Mouse (Mus musculus): ENCODE data around the gene Ccdc186.
A peak's percentile ranks its signal among the peaks of the same experiment; 100 is the strongest.
"Not testable (repeated sequence)": the region's sequence is repeated elsewhere in the genome, so short reads cannot be mapped to it uniquely, and the experiment has no call there.

Gene Ccdc186

DNA sequence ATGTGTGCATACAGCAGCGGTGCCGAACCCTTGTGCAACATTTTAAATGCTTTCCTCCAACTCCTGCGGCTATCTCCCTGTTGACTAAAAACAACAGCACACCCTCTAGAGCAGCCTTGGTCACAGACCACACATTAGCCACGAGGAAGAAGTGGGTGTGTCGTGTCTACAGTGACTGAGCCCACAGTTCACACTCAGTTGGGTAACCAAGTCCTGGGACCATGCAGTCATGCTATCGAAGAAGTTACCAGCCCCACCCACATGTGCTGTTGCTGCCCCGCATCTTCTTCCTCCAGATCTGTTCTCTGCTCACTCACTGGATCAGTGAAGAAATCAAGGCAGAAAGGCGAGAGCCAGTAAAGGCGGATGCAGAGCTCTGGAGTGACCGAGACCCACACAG is 65.6 kb downstream of the Ccdc186 start:
- no peak for DNase-seq (ENCODE audit: low spot score)

DNA sequence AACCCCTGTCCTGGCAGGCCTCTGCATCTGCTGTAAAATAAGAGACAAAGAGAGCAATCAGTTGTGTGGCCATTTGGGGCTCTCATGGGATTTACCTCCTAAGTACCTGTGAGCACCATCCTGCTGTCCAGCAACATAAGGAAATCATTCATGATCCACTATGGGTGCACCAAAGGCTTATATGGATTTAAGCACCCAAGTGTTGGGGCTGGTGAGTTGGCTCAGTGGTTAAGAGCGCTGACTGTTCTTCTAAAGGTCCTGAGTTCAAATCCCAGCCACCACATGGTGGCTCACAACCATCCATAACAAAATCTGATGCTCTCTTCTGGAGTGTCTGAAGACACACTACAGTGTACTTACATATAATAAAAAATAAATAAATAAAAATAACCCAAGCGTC is 67.5 kb downstream of the Ccdc186 start:
- not testable (repeated sequence) for DNase-seq (ENCODE audit: low spot score)

DNA sequence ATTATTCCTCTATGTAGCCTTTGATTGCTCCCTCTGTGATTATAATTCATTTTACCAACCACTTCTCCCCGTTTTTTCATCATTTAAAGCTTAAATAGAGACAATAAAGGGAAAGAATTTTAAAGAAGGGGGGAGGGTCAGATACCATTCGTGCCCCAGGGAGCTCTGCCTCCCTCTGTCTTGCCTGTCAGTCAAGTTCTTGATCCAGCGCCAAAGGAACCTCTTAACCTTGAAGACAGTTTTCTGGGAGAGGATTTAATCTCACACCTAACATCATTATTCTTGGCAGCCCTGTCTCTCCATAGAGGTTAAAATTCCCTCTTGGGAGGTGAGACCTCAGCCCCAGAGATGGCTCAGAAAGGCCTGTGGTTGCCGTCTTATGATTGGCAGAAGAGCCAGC is 71.3 kb downstream of the Ccdc186 start:
- DNase-seq (ENCODE audit: low spot score) = no peak

DNA sequence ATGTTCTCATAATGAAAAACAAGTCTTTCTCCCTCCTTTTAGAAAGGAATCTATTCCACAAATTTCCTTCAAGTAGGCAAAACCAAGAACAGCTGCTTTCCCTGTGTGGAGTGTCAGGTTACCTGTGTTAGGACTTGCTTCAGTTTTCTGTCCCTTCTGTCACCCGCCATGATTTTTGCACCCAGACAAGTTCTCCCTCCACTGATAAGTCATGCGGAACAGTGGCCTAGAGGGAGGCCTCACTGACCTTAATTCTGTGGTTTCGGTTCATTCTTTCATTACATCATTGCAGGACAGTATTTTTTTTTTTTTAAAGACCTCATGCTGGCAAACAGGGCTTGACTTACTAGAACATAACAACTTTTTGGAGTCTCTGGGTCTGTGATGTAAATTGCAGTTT is 72.6 kb downstream of the Ccdc186 start:
- peak; percentile 19 for DNase-seq (ENCODE audit: low spot score)

DNA sequence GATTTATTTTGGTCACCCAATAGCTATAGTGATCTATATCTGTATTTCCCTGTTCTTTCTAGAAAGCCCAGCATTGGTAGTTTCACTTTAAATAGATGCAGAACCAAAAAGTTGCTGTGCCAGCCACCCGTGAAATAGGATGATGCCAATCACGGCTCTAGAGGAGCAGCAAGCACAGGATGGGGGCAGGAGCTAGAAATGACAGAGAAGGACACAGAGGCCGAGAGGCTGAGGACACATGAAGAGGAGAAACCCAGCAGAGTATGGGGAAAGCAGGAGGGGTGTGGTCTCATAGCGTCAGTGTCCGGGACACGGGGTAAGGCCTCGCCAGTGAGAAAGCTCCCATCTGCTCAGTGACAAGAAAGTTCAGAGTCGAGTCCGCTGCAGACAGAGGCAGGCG is 74.1 kb downstream of the Ccdc186 start:
- no peak for DNase-seq (ENCODE audit: low spot score)

DNA sequence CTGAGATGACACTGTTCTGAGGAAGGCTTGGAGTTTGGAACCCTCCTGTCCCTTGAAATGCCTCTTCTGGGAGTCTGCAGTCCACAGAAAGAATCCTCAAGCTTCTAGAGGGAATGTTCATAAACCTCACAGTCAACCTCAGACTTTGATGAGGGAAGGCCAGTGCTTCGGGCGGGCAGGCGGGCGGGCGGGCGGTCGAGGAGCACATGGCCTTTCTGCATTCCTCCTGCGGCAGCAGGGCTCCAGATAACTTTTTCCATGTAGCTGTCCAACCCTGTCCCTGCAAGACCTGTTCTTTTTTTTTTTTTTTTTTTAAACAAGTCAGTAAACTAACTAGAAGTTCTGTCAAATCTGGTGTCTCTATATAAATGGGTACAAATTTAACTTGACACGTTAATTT is 75.4 kb downstream of the Ccdc186 start:
- DNase-seq (ENCODE audit: low spot score) = no peak

DNA sequence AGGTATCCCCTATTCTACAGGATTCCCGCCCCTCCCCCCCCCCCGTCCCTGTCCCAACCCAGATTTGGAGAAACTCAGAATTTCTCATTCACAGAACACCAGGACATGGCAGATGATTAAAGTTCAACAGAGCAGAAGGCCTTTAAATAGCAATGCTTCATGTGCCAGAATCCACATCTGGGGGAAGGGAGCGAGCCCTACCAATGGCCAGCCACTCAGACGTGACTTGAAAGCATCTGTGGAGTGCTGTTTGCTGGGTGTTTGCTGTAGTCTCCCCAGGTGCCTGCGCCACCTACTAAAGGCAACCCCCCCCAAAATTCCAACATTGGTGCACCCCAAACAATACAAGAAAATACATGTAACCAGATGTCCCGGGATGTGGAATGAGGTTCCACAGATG is 76.5 kb downstream of the Ccdc186 start:
- no peak for DNase-seq (ENCODE audit: low spot score)

DNA sequence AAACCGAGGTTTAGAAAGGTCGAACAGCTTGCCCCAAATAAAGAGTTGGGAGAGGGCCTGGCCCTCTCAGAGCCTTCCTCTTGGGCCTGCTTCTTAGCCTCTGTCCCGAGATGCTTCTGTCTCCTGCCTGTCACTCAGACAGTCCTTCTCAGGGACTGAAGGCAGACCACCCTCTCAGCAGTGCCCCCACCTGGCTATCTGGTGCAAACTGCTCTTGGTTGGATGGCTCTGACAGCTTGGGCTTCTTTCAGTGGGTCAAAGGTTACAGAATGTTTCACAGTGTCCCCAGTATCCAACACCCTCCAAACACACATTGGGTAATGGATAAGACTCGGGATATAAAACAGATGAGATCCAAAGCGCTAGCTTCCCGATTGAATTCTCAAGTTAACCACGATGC is 76.9 kb downstream of the Ccdc186 start:
- peak; percentile 39 for DNase-seq (ENCODE audit: low spot score)

All from embryo, embryonic 10 days (tissue).